Comparison of ENCODE assay signal across 9 mouse cellular contexts in the genomic region with DNA sequence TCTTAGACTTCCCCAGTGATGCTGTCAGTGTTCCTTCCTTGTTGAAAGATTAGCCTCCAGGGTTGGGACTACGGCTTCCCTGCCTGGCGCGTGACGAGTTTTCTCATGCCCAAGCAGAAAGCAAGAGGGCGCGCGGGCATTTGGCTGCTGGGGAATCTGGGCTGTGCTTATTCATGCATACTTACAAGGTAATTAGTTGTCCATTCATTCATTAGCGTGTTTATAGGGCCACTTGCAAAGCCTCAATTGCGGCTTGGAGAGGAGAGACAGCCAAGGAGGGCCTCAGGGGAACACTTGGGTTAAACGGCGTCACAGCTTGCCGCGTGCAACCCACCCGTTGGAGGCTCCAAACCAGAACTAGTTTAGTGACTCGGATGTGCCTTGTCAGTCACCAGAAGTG. TPM values are rescaled to one million over a fixed set of nuclear protein-coding genes. Genes with fewer than 3 reads are reported as not detected.
DNase-seq lines count a peak whose midpoint lies in the region; ATAC-seq and TF ChIP-seq lines count a peak whose summit lies in the region.
"Had no signal": no experiment of that assay in that cellular context is flagged by ENCODE, and none has a peak within 500 bp of the region (broad histone marks: within the 10 kb centered on the region; RNA-seq: fewer than 3 reads in every experiment).

No protein-coding gene starts in this region.

- no peak overlapping the region for H3K9ac ChIP-seq in kidney, postnatal 0 days (ENCODE audit: low read depth, low read length)
- no peak overlapping the region for H3K9ac ChIP-seq in limb, embryonic 15.5 days
- H3K9ac ChIP-seq in liver, embryonic 11.5 days (ENCODE audit: low read depth, low read length), result no peak overlapping the region
- H3K9ac ChIP-seq: lung, embryonic 15.5 days had no signal

- peak overlapping the region; percentile 7; the same call in 1 of the 2 replicates for H3K4me3 ChIP-seq in forebrain, embryonic 10.5 days
- no peak overlapping the region for H3K4me3 ChIP-seq in kidney, postnatal 0 days (replicated peaks; ENCODE audit: low read depth, low read length)
- H3K4me3 ChIP-seq in limb, embryonic 15.5 days, result no peak overlapping the region
- H3K4me3 ChIP-seq in liver, embryonic 11.5 days (ENCODE audit: low read depth, low read length), result no peak overlapping the region
- H3K4me3 ChIP-seq: lung, embryonic 15.5 days had no signal

- no peaks in the 10 kb centered on the region for H3K36me3 ChIP-seq in forebrain, embryonic 10.5 days (replicated peaks)
- no peaks in the 10 kb centered on the region for H3K36me3 ChIP-seq in kidney, postnatal 0 days (ENCODE audit: insufficient read depth, low read length)
- no peaks in the 10 kb centered on the region for H3K36me3 ChIP-seq in limb, embryonic 15.5 days
- H3K36me3 ChIP-seq in liver, embryonic 11.5 days (ENCODE audit: control insufficient read depth, insufficient read depth, low read length), result no peaks in the 10 kb centered on the region
- H3K36me3 ChIP-seq: lung, embryonic 15.5 days had no signal

- ATAC-seq in kidney, postnatal 0 days (replicated peaks; ENCODE audit: low FRiP score, low read depth), result no peak
- ATAC-seq in limb, embryonic 15.5 days (ENCODE audit: insufficient number of reproducible peaks, low FRiP score, low TSS enrichment, low read depth), result no peak
- no peak for ATAC-seq in liver, embryonic 11.5 days (replicated peaks; ENCODE audit: low FRiP score)

- peaks cover 5% of the 10 kb centered on the region; the same call in 1 of the 2 replicates for H3K27me3 ChIP-seq in forebrain, embryonic 10.5 days (ENCODE audit: poor library complexity, severe bottlenecking)
- no peaks in the 10 kb centered on the region for H3K27me3 ChIP-seq in kidney, postnatal 0 days (ENCODE audit: insufficient read depth, low read length)
- H3K27me3 ChIP-seq in limb, embryonic 15.5 days, result no peaks in the 10 kb centered on the region
- H3K27me3 ChIP-seq in liver, embryonic 11.5 days (replicated peaks; ENCODE audit: control insufficient read depth, insufficient read depth, low read length), result no peaks in the 10 kb centered on the region
- H3K27me3 ChIP-seq: lung, embryonic 15.5 days had no signal

- peaks cover 19% of the 10 kb centered on the region for H3K4me1 ChIP-seq in forebrain, embryonic 10.5 days
- H3K4me1 ChIP-seq in kidney, postnatal 0 days (replicated peaks; ENCODE audit: insufficient read depth, low read length), result no peaks in the 10 kb centered on the region
- 0 out of 2 replicates have a peak, but pooled peaks cover 3% of the 10 kb centered on the region for H3K4me1 ChIP-seq in limb, embryonic 15.5 days
- H3K4me1 ChIP-seq in liver, embryonic 11.5 days (replicated peaks; ENCODE audit: control insufficient read depth, insufficient read depth, low read length), result no peaks in the 10 kb centered on the region
- H3K4me1 ChIP-seq: lung, embryonic 15.5 days had no signal

- no peak overlapping the region for H3K27ac ChIP-seq in forebrain, embryonic 10.5 days
- no peak overlapping the region for H3K27ac ChIP-seq in kidney, postnatal 0 days
- no peak overlapping the region for H3K27ac ChIP-seq in limb, embryonic 15.5 days
- no peak overlapping the region for H3K27ac ChIP-seq in liver, embryonic 11.5 days (ENCODE audit: low read depth, low read length)
- H3K27ac ChIP-seq: lung, embryonic 15.5 days had no signal

- DNase-seq in brain, embryonic 18.5 days (ENCODE audit: low read depth, low spot score), result peak; percentile 26
- peak; percentile 31 for DNase-seq in forebrain, embryonic 10.5 days (ENCODE audit: extremely low spot score, low spot score)
- peak; percentile 4 for DNase-seq in kidney, postnatal 0 days (ENCODE audit: low spot score)
- DNase-seq in liver, embryonic 11.5 days (ENCODE audit: low spot score), result no peak
- DNase-seq in B cell, adult 2 months, result no peak
- no peak for DNase-seq in adrenal gland, postnatal 4 days (ENCODE audit: low spot score in 2 of 2)
- no peak for DNase-seq in spleen, postnatal 10 days (ENCODE audit: low spot score in 2 of 2)

- 61% methylated on average over 15 of the region's 15 CpGs for WGBS in forebrain, embryonic 10.5 days
- 36% methylated on average over 15 of the region's 15 CpGs for WGBS in kidney, postnatal 0 days
- WGBS in limb, embryonic 15.5 days, result 48% methylated on average over 15 of the region's 15 CpGs
- 81% methylated on average over 15 of the region's 15 CpGs for WGBS in liver, embryonic 11.5 days

- H3K9me3 ChIP-seq in forebrain, embryonic 10.5 days, result peaks cover 3% of the 10 kb centered on the region; the same call in 1 of the 2 replicates
- no peaks in the 10 kb centered on the region for H3K9me3 ChIP-seq in kidney, postnatal 0 days (replicated peaks; ENCODE audit: low read length)
- H3K9me3 ChIP-seq in limb, embryonic 15.5 days, result no peaks in the 10 kb centered on the region
- no peaks in the 10 kb centered on the region for H3K9me3 ChIP-seq in liver, embryonic 11.5 days (ENCODE audit: control insufficient read depth, low read length)
- H3K9me3 ChIP-seq: lung, embryonic 15.5 days had no signal

- H3K4me2 ChIP-seq in kidney, postnatal 0 days (ENCODE audit: low read length), result no peak overlapping the region
- 0 out of 2 replicates have a peak overlapping the region, but pooled peaks have one; percentile 4 for H3K4me2 ChIP-seq in limb, embryonic 15.5 days
- no peak overlapping the region for H3K4me2 ChIP-seq in liver, embryonic 11.5 days
- H3K4me2 ChIP-seq: lung, embryonic 15.5 days had no signal

- TF ChIP-seq CTCF in kidney, postnatal 0 days (IDR thresholded peaks at IDR 0.05; ENCODE audit: low read depth), result peak; percentile 44; the same call in 1 of the 2 replicates

RNA-seq across cellular contexts. Expression of a gene that starts 44.2 kb away (rescaled TPM):
- polyA plus RNA-seq in forebrain, embryonic 10.5 days (2016; fragmentation: Nextera tagmentation; extraction: Ambion mirVana), result 10.0 and 11.4 TPM in 2 replicates
- polyA plus RNA-seq in kidney, postnatal 0 days (2015; fragmentation: Nextera tagmentation; extraction: Ambion mirVana), result 5.0 and 5.5 TPM in 2 replicates
- 14.9 and 19.3 TPM in 2 replicates for polyA plus RNA-seq in limb, embryonic 15.5 days (2015; fragmentation: Nextera tagmentation; extraction: Ambion mirVana)
- 4.2 and 6.1 TPM in 2 replicates for polyA plus RNA-seq in liver, embryonic 11.5 days (2014; fragmentation: Nextera tagmentation; extraction: Ambion mirVana)
- total RNA-seq in adrenal gland, postnatal 4 days (2021), result 10 to 100 TPM; 38.1 to 42.0 TPM

Comparison
In these comparisons a context has a peak if more than half of its experiments do, and no peak if none do; other contexts are left out.
1. DNase-seq: peak in brain, embryonic 18.5 days (single experiment), forebrain, embryonic 10.5 days (single experiment) and kidney, postnatal 0 days (single experiment); none in liver, embryonic 11.5 days (single experiment), B cell, adult 2 months (0 of 2), adrenal gland, postnatal 4 days (0 of 2) and spleen, postnatal 10 days (0 of 2).